Mouse (Mus musculus): Measurements from ENCODE around the gene Spcs1.

Spcs1 gene

DNA sequence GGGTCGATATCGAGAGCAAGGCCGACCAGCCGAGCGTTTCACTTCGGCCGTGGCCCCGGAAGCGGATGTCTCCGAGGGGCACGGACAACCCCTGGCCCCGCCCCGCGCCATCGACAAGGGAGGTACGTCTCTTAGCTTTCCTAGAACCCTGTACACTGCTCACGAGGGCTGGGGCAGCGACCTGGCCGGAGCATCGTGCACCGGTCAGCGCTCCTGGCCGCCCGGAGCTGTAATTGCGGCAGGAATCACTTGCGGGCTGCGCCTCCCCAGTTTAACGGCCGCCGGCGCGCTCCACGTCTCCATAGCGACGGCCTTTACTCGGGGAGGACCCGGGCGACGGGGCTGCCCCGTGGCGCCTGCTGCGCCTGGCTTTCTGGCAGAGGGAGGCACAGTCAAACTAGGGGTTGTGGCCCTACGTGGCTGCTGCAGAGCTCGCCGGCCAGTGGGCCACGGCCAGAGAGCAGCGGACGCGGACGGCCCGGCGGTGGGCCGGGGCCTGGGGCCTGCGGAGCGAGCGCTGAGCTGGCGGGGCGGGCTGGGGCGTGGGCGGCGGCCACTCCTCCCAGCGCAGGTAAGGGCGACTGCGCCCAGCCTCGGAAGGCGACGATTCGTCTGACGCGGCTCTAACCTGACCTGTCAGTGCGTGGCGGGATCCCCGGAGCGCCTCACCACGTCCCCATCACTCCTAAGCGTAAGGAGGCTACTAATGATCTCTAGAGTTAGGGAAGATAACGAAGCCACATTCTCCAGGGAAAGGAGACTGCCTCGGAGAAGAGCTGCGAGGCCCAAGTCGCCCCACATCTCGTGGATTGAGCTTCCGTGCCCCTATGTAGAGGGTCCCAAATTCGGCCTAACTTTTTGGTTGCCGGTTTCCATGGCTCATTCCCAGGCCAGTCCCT, at the start of gene Spcs1, which contains the start of gene Glt8d1:
Gene Spcs1, minus strand, starts transcription at position 366 of the 899 bp plus-strand sequence.
Gene Glt8d1, plus strand, starts transcription at position 94 of the 899 bp plus-strand sequence.
- DNase-seq = peak; percentile 86

DNA sequence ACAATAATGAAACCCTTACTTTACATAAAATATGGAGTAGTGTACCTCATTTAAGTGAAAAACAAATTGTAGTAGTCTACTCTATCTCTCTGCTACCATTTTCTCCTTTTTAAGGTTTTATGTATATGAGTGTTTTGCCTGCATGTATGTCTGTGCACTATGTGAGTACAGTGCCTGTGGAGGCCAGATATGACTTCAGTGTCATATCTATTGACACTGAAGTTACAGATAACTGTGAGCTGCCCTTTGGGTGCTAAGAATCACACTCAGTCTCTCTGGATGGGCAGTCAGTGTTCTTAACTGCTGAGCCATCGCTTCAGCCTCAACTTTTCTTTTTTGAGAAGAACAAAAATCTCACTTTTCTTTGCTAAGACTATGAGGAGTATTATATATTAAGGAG, 44.3 kb upstream of the Spcs1 start:
- DNase-seq = no peak

DNA sequence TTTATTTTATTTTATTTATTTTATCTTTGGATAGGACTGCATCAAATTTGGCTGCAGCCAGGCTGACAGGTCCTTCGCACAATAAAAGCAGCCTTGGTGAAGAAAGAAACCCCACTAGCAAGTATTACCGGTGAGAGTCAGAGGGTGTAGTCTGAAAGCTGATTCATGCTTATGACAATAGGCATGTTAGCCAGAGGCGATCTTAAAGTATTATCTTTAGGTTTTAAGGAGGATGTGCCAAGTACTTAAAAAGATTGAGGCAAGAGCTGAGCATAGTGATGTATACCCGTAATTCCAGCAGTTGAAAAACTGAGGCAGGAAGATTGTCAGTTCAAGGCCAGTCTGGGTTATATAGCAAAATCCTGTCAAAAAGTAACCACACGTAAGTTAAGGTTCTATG, 43.8 kb upstream of the Spcs1 start:
- no peak for DNase-seq

DNA sequence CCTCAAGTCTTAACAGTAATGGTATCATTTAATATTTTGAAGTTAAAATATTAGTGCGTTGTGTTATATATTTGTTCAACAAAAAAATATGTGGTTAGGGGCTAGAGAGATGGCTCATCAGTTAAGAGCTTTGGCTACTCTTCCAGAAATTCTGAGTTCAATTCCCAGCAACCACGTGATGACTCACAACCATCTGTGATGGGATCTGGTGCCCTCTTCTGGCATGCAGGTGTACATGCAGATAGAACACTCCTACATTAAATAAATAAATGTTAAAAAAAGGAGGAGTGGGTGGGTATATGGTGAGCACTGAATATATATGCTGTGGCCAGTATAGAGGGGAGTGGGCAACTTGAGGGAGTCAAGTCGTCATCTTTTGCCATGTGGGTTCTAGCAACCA, 24.3 kb upstream of the Spcs1 start:
- no peak for DNase-seq

DNA sequence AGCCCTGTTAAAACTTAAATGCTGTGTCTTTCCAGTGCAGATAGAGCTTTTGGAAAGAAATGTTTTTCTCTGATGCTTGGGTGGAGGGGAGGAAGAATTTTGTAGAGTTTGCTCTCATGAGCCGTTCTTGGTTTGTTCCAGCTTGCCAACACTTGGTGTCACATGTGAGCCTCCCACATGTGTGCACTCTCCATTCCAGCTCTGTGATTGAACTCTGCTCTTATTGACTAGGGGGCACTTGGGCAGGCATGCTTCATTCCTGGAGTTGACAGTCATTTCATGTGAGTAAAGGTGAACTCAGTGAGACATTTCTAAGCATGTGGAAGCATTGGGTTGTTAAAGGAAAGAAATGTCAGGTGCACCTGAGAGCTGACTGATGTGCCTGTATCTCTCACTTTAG, 21.1 kb upstream of the Spcs1 start:
- peak; percentile 33 for DNase-seq

DNA sequence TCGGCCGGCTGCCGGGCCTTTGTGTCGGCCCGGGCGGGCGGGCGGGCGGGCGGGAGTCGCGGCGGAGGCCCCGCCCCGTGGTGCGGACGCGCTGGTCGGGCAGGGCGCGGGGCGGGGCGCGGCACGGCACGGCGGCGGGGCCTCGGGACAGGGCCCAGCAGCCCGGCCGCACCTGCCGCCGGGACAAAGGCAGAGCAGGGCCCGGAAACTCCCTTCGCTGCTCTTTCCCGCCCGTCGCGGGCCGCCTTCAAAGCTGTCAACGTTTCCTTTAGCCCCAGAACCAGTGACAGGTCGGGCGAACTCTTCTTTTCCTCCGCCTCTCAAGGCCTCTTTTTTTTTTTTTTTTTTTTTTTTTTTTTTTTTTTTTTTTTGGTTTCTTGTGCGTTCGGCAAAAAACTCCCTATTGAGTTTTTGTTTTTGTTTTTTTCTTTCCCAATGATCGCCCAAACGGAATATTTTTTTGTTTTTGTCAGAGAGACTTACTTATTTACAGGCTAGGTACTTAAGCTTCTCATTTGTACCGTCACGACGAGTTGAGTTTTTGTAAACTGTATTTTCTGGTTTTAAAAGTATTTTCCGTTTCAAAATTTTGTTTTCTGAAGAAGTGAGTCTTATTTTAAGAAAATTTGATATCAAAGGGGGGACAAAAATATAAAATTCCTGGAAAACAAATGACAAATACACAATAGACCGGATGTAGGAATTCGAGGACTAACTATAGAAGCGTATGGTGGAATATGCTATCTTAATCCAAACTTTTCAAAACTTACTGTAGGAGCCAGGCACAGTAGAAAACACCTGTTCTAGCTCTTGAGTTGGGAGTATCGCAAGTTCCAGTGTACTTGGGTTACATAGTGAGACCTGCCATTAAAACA, 18.1 kb upstream of the Spcs1 start:
- peak; percentile 75 for DNase-seq

DNA sequence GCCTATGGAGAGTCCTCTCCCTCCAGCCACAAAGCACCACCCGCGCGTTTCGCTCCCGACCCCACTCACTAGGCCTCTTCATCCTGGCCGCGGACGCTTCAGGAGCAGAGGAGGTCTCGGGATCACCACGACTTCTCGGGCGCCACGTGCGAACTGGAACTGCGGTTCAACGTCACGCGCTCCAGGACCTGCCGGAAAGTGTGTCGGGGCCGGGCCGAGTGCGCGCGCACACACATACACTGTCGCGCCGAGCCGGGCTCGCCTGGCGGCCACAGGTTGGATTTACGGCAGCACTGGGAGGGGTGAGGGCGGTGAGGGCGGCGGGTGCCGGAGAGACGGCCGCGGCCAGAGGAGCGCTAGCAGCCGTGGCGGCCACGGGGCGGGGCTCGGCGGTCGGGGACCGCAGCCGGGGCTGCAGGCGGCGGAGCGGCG, 17.4 kb upstream of the Spcs1 start, which contains the start of the genes Pbrm1 and Gnl3:
Gene Pbrm1, plus strand, starts transcription at position 279 of the 432 bp plus-strand sequence.
Gene Gnl3, minus strand, starts transcription at position 293 of the 432 bp plus-strand sequence.
- DNase-seq = peak; percentile 96

DNA sequence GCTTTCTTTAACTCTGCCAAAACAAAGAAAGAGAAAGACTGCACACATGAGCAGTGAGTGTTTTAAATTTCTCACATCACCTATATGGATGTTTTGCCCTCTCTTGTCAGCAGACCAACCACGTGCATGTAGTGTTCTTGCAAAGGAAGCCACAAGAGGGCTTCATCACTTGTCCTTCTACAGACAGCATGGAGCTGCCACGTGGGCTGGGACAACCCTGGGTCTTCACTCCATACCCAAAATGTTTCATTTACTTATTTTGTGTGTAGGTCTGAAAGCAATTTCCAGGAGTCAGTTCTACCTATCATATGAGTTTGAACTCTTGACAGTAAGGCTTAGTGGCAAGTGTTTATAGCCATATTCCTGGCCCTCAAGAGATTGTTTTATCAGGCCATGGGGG, 16.4 kb upstream of the Spcs1 start:
- no peak for DNase-seq

DNA sequence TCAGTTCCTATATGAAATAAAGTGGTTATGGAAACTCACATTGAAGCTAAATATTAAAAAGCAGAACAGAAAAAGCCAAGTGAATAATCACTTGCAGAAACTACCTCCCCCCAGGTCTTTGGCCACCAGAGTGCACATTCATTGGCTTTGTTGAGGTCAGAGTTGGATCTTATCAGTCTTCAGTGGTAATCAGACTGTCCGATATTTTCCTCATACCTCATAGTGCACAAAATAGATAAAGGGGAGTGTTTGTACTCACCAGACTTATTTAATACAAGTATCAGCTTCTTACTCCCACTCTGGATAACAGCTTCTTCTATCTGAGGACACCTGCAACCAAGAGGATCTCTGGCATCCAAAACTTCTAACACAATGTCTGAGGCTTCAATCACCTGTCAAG, 14.6 kb upstream of the Spcs1 start:
- no peak for DNase-seq

DNA sequence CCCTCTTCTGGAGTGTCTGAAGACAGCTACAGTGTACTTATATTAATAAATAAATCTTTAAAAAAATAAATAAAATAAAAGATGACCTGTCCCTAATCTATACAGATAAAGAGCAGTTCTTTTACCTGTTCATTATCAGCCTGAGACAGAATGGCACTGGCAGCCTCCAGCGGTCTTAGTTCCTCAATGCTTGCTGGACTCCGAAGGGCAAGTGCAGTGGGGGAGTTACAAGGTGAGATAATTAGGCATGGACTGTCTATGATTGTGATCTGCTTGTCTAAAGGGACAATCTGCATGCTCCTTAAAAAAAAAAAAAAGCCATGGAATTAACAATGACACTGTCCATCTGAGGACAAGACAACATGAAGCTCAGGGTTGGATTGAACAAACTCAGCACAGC, 12.5 kb upstream of the Spcs1 start:
- DNase-seq = no peak

DNA sequence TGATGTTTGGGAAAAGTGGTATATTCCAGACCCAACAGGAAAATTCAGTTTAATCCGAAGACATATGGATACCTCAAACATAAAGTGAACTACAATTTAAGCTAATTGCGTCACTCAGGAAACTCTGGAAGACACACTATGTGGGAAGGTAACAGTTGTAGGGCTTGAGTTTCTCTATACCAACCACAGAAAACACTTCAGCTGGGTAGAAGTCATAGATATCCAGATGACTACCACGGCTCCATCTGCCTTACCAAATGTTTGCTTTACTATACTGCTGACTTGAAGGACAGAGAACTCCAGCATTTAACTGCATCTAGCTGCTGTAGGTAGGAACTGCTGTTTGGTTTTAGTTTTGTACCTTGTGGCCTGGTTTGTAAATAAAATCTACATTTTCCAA, 10.1 kb upstream of the Spcs1 start:
- no peak for DNase-seq

DNA sequence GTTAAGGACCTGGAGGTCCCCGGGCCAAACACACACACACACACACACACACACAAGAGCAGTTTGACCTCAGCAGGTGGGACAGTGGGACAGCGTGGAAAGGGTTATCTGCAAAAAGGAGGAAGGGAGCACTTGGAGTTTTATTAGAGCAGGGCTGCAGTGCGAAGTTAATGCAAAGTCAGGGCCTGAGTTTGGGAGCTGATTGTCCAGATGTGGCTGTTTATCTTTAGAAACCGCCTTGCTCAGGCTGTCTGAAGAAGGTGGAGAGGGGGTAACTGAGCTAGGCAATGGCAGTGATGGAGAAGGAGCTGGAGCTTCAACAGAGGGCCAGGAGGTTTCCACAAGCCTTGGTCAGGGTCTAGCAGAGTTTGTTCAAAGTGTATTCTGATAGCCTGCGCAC, 5.3 kb upstream of the Spcs1 start:
- no peak for DNase-seq

DNA sequence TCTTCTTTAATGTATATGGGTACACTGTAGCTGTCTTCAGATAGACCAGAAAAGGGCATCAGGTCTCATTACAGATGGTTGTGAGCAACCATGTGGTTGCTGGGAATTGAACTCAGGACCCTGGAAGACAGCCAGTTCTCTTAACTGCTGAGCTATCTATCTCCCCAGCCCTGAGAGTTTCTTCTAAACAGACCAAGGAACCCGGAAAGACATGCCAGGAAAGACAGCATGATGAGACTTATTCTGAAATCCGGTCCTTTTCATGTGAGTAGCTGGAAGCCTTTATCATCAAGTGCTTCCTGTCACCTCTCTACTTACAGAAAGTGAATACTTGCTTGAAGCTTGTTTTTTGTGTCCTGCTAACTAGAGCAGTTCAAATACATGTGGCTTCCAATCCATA, 3.1 kb upstream of the Spcs1 start:
- no peak for DNase-seq

DNA sequence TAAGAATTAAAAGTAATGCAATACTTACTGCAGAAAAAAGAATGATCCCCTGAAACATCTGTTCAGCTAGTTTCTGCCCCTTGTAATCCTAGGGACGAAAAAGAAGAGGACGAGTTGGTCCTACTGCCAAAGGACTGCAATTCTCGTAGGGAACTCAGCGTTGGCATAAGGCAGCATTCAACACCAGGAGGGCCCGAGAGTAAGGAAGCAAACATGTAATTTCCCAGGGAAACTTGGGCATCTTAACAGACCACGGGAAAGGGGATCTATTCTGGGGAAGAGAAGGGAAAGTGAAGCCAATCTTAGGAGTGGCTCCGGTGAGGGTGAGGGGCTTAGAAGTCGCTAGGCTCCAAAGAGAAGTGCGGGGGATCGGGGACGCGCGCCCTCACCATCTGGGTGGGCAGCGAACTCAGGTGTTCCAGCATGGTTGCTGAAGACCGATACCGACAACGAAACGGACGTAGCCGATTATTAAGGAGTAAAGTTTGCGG, 611 bp downstream of the Spcs1 start:
- DNase-seq = no peak

DNA sequence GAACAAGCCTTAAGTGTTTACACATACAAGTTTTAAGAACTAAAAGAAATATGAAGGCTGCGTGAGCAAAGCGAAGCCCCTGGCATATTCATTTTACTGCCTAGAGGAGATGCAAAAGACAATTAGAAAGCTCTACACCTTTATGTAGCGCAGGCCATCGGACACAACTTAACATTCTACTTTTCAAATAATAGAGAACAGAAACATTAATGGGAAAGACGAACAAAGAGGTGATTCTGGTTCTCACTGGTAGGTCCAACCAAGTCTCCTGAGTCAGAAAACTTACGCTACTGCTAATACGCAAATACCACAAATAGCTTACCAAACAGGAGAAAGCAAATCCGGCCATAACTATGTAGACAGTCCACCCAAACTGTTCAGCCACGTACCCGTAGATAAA, 1.1 kb downstream of the Spcs1 start:
- DNase-seq = no peak

DNA sequence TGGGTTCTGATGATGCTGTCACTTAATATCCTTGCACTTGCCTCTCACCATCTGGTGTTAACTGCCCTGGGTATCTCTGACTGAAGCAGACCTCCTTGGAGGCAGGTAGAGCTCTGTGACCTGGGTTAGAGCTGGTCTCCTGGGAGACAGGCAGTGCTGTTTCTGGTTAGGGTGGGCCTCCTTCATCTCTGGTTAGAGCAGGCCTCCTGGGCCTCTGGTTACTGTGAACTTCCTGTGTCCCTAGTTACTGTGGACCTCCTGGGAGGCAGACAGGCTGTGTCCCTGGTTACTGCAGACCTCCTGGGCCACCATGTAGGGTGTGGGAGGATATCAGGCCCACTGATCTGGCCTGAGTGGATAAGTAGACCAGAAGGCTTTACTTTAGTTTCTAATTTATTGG, 5.1 kb downstream of the Spcs1 start:
- no peak for DNase-seq

DNA sequence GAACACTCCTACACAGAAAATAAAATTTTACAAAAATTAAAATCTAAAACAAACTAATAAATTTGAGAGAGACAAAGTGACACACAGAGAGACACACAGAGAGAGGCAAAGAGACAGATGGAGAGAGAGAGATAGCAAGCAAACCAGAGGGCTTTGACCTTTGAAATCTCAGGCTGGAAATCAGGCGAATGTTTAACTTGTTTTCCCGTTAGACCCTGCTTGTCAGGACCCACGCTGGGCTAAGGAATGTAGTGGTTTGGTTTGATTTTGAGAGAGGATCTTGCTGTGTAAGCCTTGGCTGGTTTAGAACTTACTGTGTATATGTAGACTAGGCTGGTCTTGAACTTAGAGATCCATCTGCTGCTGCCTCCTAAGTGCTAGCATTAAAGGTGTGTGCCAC, 25.2 kb downstream of the Spcs1 start:
- DNase-seq = peak; percentile 52

DNA sequence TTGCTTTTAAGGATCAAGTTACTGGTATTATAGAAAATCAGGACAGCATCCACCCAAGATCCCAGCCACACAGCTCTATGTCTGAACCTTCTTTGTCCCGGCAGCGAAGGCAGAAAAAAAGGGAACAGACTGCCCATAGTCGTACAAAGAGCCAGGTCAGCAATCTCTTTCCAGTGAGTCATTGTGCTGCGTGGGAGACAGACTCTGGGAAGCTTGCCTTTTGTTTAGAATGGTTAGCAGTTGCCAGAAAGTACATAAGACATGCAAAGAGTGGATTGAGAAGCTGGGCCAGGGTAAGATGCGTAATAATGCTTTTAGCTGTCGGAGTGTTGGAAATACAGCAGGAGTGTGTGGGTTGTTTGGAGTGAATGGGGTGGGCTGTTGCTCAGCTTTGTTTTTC, 27.3 kb downstream of the Spcs1 start:
- peak; percentile 19 for DNase-seq

DNA sequence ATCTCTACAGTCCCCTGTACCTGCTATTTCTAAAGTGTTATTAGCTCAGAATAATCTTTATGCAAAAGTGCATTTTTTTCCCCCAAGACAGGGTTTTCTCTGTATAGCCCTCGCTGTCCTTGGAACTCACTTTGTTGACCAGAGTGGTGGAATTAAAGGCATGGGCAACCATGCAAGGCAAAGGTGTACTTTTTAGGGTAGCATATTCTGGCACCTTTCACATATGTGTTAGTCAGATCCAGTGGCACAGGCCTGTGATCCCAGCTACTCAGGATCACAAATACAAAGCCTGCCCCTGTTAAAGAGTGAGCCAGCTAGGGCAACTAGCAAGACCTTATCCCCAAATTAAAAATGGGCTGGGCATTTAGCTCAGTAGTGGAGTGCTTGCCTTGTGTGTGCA, 41.1 kb downstream of the Spcs1 start:
- peak; percentile 41 for DNase-seq

DNA sequence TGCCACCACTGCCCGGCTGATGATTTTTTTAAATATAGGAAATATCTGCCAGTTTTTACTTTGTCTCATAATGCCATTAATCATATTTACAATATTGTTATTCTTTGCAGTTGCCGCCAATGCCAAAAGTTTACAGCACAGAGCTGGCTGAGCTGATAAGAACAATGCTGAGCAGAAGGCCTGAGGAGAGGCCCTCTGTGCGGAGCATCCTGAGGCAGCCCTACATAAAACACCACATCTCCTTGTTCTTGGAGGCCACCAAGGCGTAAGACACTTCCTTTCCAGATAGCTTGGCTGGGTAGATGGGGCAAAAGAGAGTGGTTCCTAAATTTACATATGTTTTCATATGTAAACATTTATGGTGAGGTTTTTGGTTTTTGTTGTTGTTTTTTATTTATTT, 42.4 kb downstream of the Spcs1 start:
- DNase-seq = no peak

DNA sequence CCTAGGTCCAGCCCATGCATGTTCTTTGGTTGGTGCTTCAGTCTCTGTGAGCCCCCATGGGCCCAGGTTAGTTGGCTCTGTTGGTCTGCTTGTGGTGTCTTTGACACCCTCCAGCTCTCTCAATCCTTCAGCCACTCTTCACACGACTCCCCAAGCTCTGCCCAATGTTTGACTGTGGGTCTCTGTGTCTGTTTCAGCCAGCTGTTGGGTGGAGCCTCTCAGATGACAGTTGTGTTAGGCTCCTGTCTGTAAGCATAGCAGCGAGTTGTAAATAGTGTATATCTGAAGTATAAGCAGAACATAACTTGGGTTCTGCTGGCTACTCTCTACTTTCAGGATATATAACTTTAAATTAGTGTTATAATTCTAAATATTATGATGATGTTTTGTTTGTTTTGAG, 43.0 kb downstream of the Spcs1 start:
- no peak for DNase-seq

DNA sequence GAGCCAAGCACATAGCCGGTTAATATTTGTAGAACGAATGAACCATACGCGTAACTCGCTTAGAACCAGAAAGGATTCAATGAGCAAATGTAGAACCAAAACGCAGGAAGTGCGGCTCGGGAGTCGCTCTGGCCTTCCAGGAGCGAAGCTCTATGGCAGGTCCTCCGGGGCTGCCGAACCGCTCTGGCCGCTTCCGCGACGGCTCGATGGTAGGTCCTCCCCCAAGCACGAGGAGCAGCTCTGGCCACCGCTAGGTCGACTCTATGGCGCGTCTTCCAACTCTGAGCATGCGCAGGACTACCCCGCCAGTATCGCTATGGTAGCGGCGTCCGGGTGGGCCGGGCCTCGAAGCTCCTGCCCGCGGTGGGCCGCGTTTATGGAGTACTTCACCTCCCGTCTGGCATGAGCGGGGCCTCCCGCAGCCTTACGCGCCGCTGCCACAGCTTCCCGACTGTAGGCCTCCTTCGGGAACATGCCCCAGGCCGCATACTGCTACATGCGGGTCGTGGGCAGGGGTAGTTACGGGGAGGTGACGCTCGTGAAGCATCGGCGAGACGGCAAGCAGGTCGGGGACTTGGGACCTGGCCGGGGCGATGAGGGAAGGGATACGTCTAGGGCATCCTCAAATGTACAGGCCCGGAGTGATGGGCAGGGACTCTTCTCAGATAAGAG, 50.2 kb downstream of the Spcs1 start, which contains the start of gene Nek4:
Gene Nek4, plus strand, starts transcription at position 224 of the 672 bp plus-strand sequence.
- peak; percentile 97 for DNase-seq

DNA sequence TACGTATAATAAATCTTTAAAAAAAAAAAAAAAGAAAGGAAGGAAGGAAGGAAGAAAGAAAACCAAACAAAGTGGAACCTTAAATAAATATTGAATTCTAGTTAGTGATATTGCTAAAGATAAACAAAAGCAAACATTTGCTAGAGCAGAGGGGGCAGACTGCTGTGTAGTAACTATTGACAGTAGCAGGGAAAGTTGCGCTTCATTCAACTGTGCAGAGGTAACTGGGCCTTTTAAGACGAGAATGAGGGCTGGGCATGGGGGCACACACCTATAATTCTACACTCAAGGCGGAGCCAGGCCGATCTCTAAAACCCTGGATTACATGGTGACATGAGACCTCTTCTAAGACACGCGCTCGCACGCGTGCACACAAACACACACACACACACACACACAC, 51.5 kb downstream of the Spcs1 start:
- no peak for DNase-seq

Measured in kidney, adult 11 months (tissue).